Mouse (Mus musculus) adrenal gland, adult 8-10 months (tissue): ENCODE data around the gene Lcn4. TPM values are rescaled to one million over a fixed set of nuclear protein-coding genes. Genes with fewer than 3 reads are reported as not detected.
"Not testable (repeated sequence)": the region's sequence is repeated elsewhere in the genome, so short reads cannot be mapped to it uniquely, and the experiment has no call there.

ENCODE experiments used
- DNase-seq: peaks from one replicate; pipeline ENCODE4 v3.0.0; 2022
- total RNA-seq, 4 experiments: library from RNA; stranded (reverse); gene quantifications; 2 replicates each; pipeline ENCODE4 v1.2.4; 2022

Lcn4 gene
- not detected for total RNA-seq

DNA sequence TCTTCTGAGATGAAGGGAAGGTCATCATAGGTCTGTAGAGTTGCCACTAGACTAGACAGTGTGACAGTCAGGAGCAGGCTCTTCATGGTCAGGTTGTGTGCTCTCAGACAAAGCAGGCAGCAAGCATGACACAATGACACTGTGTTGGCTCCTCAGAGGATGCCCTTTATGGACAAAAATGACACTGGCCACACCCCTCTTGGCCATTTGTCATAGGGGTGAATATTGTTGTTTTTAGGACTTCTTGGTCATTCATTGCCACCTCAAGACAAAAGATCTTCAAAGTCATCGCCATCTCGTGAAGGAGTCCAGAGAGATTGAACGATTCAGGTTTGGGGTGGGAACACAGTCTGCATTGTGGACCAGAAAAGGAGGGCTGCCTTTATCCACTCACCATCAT, at the start of gene Lcn4:
TSS of gene Lcn4 (minus strand) at position 101 of the 400 bp plus-strand sequence.
- DNase-seq: no peak

DNA sequence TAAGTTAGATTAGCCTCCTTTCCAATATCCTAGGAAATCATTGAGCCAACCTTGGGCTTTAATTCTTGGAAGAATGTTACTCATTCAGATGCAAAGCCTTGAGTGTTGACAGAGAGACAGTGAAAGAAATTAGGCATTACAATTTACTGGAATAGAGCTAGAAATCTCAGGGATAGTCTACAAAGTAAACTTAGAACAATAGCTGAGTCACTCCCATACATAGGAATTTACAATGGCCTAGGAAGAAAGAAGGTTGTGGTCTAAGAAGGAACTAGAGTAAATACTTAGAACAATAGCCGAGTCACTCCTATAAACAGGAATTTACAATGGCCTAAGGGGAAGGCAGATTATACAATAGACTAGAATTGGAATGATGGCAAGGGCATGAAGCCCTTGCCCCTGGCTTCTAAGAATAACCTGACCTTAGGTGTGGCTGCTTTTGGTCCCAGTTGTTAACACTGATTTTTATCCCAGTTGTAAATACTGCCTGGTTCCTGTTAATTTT, 15.1 kb upstream of the Lcn4 start:
- DNase-seq: no peak

DNA sequence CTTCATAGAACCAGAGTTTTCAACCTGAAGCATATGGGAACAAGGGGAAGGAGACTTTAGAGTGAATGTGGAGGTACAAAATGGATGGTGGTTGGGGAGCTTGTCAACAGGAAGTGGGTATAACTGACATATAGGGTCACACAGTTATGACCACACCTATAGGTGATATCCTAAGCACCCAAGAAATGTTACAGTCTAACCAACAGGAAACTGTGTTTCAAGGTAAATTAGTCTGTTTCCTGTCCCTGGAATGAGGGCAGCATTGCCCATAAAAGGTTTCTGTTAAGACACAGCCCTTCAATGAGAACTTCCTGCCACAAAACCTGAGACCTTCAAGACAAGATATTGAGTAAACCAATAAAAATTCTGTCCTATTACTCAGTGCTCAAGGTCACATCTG, 2.3 kb downstream of the Lcn4 start:
- no peak for DNase-seq

DNA sequence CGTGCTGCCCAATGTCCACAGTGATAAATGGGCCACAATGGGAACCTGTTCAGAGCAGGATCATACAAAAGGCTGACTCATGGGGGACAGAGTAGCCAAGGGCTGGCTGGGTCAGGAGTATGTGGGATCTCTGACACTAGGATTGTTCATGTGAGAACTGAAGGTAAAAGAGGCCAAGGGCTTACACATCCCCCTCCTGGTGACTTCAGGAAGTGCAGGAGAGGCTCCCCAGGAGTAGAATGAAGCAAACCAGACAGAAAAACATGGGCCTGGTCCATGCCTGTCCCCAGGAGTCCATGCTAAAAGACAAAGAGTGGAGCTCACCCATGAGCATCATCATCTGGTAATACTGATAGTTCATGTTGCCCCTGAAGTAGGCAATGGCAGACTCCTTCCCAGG, 7.5 kb downstream of the Lcn4 start:
- DNase-seq: not testable (repeated sequence)

DNA sequence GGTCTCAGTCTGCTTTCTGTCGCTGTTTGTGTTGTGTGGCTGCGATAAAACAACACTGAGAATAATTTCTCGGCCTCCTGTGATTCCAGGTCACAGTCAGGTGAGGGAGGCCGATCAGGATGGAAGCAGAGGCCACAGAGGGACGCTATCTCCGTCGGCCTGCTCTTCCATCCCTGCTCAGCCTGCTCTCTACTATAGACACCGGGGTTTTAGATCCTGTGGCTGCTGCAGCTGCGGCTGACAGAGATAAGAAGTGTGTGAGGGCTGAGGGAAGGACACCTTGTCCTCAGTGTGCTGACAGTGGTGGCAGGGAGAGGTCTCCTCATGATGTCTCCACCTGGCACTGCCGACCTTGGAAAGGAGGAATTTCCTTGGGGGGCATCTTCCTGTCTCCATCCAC, 8.0 kb downstream of the Lcn4 start:
- no peak for DNase-seq

DNA sequence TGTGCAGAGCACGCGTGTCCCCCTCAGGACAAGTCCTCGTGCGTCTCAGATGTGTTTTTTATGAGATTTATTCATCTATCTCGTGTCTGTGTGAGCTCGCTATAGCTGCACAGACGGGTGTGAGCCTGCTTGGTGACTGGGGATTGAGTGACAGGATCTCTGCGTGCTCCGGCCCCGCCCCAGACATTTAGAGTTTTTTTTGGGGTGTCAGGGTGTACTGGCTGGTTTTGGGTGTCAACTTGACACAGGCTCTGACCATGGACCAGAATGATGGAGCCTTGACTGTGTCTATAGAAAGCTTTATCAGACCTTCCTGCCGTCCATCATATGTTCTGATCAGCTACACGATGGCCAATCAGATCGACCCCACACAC, 8.6 kb downstream of the Lcn4 start:
- no peak for DNase-seq

DNA sequence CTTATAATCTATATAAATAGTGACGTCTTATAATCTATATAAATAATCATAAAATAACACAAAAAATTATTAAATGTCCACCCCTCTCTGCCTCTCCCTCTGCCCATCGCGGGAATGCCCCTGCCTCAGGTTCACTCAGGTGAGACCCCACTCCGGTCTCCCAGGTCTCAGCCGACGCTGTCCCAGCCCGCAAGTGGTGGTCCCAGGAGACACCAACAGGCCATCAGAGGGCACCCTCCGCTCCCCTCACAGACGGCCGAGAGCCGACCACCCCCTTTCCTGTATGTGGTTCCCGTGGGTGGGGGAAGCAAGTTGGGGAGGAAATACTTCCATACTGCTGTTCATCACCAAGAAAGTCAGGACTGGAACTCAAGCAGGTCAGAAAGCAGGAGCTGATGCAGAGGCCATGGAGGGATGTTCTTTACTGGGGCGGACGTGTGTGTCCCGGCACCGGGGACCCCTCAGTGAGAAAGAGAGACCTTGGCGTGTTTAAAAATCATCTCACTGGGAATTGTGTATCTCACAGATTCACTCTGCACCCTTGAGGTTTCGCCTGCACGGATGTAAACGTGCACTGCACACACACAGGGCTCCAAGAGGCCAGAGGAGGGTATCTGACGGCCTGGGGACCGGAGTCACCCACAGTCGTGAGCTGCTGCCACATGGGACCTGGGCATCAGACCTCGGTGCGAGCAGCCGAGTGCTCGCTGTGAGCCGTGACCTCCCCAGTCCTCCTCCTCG, 9.1 kb downstream of the Lcn4 start:
- no peak for DNase-seq

DNA sequence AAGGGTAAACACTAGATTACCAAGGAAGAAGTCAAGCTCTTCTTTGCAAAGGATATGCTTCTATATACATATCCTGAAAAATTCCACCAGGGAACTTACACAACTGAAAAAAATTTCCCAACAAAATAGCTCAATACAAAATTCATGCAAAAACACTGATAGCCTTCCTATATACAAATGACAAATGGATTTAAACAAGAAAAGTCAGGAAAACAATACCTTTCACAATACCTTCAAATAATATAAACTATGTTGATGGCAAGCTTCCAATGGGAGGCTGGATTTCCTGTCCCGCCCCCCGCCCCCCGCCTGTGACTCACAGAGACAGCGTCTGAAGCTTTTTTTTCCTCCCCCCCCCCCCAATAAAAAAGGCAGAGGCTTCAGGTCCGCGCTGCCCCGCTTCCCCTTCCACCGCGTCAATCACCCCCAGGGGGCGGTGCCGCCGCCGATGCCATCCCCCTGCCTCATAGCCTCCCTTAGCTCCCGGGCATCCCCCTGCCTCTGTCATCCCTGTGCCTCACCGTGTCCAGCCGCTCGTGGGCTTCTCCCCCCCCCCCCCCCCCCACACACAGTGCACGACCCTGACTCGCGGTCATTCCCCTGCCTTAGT, 9.8 kb downstream of the Lcn4 start:
- DNase-seq: no peak

DNA sequence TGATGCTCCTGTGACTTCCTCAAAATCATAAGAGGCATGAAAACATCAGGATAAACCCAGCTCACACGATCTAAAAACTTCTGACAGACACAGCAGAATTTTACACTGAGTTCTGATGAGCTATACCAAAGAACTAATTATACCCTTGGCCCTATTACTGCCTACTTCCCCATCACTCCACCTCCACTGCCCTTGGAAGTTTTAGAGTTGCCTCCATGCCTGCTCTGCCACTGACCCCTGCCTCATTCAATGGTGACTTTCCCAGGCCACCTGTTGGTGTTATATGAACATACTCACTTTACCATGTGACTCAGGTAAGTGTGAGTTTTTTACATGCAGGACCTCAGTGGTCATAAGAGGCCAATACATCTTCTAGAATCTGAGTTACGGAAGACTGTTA, 13.7 kb downstream of the Lcn4 start:
- no peak for DNase-seq

DNA sequence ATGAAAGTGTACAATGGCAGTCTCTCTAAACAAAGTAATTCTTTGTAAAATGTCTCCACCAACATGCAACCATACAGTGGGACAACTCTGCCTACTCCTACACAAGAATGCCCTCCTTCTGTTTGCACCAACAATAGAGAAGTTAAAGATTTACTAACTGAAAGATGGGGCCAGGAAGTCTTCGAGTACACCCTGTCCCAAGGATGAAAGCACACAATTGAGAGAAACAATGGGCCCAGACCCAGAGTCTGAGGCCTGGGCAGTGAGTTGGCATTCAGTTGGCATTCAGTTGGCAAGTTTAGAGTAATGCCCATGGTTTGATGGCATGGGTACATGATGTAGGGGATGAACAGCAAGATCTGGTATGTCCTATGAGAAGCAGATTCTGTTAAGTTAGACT, 16.4 kb downstream of the Lcn4 start:
- DNase-seq: no peak

DNA sequence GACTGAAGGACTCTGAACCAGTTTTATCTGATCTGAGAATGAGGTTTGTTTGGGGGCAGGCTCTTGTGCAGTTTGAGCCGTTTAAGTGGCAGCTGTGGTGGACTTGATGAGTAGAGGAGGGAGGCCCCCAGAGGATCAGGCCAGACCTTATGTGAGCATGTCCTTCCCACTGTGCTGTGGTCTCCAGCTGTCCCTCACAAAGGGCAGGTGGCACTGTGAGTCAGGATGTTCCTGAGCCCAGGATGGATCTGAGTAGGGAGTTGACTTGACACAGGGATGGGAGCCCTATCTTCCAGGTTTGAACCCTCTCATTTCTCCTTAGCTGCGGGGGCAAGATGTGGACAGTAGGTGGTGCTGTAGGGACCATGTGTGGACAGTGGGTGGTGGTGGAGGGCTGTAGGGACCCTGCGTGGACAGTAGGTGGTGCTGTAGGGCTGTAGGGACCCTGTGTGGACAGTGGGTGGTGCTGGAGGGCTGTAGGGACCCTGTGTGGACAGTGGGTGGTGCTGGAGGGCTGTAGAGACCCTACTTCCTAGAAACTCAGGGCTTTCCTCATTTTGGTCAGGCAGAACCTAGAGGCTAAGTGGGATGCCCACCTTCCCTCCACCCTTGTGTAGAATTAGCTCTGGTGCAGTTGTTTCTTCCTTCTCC, 24.3 kb downstream of the Lcn4 start:
- peak; percentile 64 for DNase-seq

DNA sequence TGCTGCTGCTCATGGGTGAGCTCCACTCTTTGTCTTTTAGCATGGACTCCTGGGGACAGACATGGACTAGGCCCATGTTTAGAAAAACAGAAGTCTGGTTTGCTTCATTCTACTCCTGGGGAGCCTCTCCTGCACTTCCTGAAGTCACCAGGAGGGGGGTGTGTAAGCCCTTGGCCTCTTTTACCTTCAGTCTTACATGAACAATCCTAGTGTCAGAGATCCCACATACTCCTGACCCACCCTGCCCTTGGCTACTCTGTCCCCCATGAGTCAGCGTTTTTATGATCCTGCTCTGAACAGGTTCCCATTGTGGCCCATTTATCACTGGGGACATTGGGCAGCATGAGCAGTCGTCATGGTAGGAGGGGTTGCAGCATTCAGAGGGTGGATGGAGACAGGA, 27.1 kb downstream of the Lcn4 start:
- DNase-seq: no peak

DNA sequence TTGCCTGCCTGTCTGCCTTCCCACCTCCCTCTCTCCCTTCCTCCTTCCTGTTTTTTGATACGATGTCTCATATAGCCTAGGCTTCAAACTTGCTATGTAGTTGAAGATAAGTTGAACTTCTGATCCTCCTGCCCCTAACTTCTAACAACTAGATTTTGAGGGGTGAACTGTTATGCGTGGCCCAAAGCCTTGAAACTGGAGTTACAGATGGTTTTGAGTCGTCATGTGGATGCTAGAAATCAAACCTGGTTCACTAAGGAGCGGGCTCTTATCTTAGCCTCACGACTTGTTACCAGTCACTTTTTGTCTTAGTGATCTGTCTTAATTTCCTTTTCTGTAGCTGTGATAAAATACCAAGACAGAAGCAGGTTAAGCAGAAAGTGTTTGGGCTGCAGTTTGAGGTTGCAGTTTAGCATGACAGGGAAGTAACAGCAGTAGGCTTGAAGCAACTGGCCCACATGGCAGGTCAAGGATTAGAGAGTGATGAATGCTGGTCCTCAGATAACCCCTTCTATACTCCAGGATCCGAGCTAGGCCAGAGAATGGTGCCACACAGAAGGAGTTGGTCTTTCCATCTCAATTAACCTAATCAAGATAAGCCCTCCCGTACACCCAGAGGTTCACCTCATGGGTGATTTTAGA, 30.0 kb downstream of the Lcn4 start:
- no peak for DNase-seq

DNA sequence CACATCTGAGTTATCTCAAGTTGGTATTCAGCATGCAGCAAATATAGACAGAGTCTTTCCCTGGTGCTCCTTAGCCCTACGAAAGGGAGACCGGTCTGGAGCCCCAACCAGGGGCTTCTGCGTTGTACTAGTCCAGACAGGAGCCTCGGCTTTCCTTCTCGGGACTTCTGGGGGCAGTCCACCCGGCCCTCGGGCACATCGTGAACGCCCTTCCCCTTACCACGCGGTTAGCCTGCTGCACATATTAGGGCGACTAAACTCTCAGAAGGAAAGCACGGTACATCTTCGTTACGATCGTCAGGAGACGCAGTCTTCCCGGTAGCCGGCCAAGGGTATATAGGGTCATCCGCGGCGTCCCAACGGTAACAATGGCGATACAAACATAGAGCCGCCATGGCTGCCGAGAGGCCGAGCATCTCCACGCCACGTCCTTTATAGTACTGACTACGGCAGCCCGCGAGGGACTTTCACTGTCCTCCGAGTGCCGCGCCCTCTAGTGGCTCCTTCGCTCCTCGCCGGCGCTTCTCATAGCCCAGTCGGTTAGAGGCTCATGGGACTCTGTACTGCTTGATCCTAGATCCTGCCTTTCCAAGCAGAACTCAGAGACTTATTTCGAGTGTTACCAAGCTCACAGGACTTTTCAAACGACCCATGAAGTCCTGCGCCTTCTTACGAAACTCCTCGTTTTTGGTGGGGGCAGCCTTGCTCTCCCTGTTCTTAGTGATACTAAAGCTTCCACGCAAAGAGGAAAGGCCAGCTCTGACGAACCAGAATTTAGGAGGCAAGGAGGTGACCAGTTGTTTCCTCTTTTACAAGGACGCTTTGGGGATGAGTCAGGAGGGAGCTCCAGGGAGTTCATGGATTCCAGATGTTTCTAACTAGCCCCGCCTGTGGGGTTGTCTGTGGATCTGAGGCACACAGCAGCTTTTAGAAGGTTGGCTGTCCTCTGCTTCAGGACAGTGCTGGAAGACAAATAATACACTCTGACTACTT, 30.9 kb downstream of the Lcn4 start:
- DNase-seq: peak; percentile 90

DNA sequence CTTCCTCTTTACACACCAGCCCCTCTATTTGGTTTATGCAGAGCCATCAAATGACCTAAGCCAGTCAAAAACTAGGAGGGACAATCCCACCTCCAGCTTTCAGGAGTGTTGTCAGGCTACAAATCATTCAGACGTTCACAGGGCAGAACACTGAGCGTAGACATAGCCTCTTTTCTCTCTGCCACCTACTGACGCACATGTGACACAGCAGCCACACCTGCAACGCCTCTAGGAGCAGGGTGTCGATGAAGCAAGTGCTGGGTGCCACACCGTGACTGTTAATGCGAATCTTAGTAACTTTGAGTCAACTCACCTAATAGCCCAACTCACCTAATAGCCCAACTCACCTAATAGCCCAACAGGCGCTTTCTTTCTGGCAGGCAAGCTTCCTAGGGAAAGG, 32.0 kb downstream of the Lcn4 start:
- no peak for DNase-seq

DNA sequence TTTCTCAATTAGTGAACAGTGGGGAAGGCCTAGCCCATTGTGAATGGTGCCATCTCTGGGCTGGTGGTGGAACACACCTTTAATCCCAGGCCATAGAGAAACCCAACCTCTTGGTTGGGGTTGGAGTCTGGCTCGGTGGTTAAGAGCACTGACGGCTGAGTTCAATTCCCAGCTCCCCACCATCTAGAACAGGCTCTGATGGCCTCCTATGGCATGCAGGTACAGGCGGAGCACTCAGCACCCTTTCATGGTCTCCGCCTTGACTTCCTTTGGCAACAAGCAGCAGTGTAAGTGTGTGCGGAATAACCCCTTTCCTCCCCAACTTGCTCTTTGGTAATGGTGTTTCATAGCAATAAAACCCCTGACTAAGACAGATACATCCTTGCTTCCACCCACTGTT, 32.5 kb downstream of the Lcn4 start:
- DNase-seq: no peak

DNA sequence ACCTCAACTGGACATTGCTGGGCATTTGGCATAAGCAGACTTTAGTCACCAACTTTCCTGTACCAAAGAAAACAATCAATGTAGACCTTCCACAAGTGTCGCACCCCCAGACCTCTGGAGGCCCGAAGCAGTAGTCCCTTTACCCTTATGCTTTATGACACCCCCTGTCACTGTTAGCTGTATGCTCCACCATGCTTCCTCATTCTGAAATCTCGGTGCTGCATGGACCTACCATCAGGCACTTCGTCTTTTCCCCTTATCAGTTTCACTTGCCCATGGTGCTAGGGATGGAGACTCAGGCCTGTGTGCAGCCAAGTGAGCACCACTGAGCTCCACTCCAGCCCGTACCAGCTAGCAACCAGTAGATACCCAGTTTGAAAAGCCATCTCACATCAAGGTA, 33.0 kb downstream of the Lcn4 start:
- no peak for DNase-seq

DNA sequence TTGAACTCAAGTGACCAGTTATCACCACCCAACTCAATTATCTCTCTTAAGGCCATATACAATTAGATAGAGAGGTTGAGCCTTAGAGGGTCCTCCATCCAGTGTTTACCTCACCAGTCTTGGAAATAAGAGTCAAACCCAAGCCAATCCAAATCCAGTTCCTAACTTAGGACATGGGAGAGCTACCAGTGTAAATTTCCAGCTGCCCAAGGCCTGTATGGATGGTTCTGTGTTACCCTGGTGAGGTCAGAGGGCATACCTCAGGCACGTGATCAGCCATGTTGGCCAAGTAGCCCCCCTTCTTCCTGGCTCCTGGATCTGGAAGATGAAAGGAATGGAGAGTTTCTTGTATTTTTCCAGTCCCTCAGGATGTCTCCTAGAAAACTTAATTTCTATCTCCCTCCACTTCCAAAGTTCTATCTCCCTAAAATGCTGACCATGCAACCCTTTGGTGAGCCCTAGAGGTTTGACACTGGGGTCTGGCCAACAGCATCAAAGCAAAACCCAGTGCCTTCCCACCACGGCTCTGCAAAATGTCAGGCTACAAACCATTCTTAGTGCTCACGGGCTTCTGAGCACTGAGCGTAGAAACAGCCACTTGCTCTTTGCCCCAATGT, 33.7 kb downstream of the Lcn4 start:
- DNase-seq: no peak

DNA sequence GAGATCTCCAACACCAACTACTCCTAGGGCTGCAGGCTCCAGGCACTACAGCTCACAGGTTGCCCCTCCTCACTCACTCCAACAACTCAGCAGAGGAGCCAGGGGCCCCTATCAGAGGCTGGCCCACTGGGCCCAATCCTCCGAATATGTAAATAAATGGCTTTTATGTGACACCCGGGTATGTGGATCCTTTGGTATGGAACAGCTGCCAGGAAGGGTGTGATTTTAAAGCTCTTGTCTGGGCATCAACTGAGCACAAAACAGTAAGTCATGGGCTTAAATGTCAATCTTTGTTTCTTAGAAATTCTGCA, 34.8 kb downstream of the Lcn4 start:
- no peak for DNase-seq

DNA sequence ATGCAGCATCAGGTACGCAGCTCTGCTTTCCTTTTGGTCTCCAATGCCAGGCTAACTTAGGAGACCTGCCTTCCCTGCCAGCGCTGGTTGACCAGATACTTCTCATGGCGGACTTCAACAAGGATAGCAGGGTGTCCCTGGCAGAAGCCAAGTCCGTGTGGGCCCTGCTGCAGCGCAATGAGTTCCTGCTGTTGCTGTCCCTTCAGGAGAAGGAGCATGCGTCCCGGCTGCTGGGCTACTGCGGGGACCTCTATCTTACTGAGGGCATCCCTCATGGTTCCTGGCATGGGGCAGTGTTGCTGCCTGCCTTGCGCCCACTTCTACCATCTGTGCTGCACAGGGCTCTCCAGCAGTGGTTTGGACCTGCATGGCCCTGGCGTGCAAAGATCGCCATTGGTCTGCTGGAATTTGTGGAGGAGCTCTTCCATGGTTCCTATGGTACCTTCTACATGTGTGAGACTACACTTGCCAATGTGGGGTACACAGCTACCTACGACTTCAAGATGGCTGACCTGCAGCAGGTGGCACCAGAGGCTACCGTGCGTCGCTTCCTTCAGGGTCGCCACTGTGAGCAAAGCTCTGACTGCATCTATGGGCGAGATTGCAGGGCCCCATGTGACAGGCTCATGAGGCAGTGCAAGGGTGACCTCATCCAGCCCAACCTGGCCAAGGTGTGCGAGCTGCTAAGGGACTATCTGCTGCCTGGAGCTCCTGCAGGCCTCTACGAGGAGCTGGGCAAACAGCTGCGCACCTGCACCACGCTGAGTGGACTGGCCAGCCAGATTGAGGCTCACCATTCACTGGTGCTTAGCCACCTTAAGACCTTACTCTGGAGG, 35.4 kb downstream of the Lcn4 start:
- DNase-seq: no peak
